Mouse (Mus musculus) frontal cortex, adult 2 months (tissue): ENCODE measurements around the gene Hoxc5. TPM values are rescaled to one million over a fixed set of nuclear protein-coding genes. Genes with fewer than 3 reads are reported as not detected.

ENCODE experiments used
- DNase-seq, 2 experiments: peaks; one replicate each; pipeline ENCODE4 v3.0.0; 2022; ENCODE audit warnings: low spot score in 1 of 2; ENCODE audit errors: extremely low spot score in 1 of 2
- polyA plus RNA-seq: library from polyadenylated mRNA; depleted of rRNA; stranded (reverse); fragments of >200 nt; gene quantifications from 2 replicates; pipeline ENCODE4 v1.2.3, GENCODE M21; 2012

Gene Hoxc5
- polyA plus RNA-seq, 1 experiment, result not detected

DNA sequence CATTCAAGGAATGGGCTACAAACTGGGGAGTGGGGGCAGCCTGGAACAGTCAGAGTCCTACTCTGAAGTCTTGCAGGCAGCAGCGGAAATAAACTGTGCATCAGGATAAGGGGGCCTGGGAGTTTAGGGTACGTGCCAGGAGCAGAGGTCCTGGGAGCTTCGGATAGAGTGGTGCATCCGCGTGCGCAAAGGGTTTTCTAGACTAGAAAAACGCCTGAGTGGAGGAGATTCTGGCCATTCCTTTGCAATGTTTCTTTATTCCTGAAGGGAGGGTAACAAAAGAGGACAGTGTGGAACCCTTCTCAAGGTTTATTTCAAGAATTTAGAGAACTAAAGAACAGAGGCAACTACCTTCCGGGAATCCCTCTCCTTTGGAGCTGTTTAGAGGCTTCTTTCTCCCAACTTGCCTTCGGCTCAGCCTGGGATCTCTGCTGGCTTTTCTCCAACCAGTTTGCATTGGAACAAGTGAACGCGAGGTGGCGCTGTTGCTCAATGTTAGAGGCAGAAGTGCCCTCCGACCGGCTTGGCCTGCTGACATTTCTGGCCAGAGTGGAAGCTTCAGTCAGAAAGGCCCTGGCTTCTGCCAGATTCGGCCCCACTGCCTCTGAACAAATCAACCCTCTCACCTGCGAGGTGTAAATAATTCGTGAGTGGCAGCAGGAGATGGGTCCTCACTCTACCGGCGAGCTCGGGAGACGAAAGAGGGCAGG lies 20.0 kb downstream of the Hoxc5 start:
- peak; percentile 44 to 93 for DNase-seq

DNA sequence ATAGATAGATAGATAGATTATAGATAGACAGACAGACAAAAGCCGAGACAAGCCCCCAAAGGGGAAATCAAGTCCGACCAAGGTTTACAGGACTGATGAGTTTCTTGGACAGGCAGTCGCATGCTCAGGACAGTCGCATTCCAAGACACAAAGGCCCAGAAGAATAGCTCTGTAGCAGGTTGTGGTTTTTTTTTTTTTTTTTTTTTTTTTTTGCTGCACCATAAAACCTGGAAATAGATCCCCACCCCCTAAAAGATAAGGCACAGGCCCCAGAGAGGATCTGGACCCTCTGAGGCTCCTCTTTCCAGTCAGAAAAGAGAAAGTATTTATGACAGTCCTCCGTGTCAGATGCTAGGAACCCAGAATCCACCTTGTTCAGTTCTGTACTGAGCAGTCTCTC lies 20.8 kb downstream of the Hoxc5 start:
- DNase-seq, result no peak

DNA sequence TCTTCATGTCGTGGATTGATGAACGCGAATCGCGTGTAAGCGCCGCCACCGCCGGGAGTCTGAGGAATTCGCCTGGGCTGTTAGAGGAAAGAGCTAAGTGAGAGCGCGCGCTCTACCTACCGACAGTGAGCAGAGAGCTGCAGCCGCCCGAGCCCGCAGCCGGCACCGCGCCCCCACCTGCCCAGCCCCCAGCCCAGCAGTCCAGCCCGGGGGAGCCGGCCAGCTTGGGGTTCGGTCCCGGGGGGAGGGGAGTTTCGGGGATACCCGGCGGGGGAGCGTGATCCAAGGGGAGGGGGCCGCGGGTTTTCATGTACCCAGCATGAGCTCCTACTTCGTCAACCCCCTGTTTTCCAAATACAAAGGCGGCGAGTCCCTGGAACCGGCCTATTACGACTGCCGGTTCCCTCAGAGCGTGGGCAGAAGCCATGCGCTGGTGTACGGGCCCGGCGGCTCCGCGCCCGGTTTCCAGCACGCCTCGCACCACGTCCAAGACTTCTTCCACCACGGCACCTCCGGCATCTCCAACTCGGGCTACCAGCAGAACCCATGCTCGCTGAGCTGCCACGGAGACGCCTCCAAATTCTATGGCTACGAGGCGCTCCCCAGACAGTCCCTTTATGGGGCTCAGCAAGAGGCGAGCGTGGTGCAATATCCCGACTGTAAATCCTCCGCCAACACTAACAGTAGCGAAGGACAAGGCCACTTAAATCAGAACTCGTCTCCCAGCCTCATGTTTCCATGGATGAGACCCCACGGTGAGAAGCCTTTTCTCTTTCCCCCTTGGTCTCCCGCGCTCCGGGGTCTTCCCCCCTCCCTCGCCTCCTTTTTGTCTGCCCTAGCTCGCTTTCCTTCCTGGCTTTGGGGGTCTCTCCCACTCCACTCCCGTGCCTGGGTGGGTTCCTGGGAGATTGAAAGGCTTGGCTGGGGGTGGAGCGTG lies 23.5 kb downstream of the Hoxc5 start, which contains the start of gene Hoxc8:
Gene Hoxc8, plus strand, starts transcription at position 147 of the 937 bp plus-strand sequence.
- DNase-seq, result no peak

DNA sequence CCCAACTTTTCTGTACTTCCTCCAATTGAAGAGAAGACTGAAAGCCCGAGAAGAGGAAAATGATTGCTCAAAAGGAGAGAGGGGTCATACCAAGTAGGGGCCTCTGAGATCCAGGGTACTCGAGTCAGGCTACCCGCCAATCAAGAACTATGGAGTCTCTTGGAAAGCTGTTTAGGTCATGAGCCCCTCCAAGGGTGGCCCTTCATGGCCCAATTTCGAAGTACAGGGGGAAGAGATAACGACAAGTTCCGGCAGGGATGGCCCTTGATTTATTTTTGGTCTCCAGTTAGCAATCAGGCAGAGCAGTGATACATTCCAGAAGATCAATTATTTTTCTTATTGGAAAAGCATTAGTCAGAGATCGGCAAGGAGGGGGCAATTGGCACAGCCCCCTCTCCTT lies 24.5 kb downstream of the Hoxc5 start:
- DNase-seq, result no peak

DNA sequence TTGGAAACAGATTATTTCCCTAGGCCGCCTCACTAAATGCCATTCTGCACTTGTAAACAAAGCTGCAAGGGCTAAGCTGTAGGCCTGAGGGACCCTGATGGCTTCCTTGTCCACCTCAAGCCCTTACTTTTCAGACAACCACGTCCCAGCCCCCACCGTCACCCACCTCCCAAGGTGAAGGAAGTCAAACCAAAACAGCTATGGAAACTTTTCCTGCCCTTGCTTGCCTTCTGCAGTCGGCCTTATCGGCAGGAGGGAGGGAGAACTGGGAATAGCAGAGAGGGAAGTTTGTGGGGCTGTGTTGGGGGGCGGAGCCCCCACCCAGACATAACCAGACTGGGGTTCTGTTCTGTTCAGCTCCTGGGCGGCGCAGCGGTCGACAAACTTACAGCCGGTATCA lies 25.0 kb downstream of the Hoxc5 start:
- no peak for DNase-seq

DNA sequence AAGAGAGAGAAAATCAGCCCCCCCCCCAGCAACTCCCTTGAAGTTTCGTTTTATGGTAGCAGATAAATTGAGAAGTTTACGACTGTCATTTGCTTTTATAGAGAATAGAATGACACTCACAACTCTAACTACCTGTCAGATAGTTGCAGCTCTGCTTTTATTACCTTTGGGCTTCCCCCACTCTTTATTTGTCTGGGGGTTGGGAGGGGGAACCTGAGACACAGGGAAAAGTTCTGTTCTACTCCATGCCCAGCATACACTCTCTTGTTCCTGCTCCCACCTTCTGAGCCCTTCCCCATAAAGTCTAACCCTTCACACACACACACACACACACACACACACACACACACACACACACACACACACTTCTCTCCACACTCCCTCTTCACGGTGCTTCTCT lies 25.6 kb downstream of the Hoxc5 start:
- DNase-seq, result no peak

DNA sequence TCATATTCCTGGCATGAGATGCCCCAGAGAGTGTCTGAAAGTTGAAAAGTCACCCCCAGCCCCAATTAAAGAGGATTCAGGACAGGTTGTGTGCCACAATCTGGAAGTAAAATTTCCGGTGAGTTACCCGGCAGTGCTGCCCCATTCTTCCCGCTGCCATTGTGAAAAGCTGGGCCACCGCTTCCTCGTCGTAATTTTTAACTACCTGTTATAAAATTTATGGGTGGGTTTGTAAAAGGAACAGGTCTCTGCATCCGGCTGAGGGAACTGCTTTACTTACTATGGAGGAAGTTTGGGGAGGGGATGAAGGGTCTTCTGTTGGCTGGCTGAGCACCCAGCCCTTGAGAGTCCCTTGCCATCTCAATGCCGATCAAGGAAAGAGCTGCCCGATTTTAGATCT lies 29.3 kb downstream of the Hoxc5 start:
- no peak for DNase-seq

- DNase-seq, result no peak
These were observed 30.2 kb downstream of the Hoxc5 start for GRCm38 (mm10) chr15:102997431-102997830.

DNA sequence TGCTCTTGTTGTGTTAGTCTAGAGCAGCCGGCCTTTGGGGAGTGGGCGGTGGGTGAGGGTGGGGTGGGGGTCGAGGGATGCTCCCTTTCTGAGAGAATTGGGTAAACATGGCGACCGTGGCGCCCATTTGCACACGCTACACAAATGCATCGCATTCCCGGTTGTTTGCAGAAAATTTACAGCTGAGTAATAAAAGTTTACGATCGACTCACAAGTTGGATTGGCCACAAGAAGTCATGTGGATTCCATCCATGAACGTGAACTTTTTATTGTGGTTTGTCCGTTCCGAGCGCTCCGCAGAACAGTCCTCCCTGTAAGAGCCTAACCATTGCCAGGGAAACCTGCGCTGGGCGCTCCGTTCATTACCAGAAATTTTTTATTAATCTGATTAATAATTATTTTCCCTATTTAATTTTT lies 30.7 kb downstream of the Hoxc5 start, which contains the start of gene Hoxc6:
Gene Hoxc6, plus strand, starts transcription at position 319 of the 417 bp plus-strand sequence.
- no peak for DNase-seq

DNA sequence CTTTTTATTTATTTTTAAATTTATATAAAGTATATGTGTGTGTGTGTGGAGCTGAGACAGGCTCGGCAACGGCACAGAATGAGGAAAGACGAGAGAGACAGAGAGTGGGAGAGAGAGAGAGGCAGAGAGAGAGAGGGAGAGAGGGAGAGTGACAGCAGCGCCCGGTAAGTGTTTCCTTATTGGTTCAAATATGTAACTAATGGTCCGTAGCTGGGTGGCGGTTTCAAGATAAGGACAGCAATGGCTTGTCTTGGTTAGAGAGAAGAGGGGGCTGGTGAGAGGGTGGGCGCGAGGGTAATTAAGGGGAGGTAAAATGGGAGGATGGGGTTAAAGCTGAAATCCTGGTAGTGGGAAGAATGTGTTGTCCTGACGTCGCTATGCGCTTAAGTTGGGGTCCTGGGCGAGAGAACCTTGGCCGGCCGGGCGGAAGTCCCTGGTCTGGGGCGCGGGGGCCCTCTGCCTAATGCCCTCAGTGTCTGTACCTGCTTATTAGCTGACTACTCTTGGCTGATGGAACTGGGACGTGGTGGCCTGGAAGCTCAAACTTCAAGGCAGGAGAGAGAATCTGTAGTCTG lies 31.5 kb downstream of the Hoxc5 start:
- DNase-seq, result no peak

DNA sequence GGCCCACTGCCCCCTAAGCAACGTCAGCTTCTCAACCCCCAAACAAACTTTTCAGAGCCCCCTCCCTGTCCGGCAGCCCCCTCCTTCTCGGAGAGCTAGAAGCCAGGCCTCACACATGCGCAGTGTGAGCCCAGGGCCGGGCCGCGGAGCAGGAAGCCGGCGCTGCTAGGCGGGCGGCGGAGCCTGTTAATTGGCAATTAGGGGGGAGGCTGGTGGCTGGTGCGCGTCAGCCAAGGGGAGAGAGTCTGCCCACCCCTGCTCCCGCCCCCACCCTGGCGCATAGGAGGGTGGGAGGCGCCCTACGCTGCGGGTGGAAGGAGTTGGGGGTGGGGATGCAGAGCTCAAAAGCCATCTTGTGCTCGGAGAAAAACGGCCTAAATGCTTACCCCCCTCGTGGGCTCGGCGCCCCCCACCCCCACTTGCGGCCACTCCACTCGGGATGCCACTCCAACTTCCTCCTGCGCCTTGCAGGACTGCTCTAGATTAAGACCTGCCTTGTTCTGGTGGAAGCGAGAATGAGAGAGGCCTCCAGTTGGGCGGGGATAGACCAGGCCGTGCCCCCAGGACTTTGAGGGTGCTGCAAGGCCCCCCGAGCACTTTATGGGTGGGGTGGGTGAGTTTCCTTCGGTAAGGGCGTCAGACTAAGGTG lies 32.1 kb downstream of the Hoxc5 start:
- DNase-seq, result peak in 1 of 2 experiments; percentile 22

DNA sequence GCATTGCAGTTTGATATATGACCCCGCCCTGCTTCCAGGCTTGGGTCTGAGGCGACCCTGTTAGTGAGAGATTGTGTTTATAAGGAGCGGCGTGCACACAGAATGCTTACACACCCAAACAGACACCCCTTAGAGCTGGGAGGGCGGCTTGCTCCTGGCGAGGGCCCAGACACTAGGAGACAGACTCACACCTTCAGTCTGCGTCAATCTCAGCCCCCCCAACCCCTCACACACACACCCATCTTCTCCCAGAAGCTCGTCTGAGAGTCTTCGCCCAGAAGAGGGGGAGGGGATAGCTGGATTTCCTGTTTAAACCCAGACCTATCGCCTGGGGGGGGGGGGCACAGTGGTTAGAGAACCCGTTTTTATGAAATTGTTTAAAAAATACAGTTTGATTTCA lies 32.7 kb downstream of the Hoxc5 start:
- DNase-seq, result no peak

DNA sequence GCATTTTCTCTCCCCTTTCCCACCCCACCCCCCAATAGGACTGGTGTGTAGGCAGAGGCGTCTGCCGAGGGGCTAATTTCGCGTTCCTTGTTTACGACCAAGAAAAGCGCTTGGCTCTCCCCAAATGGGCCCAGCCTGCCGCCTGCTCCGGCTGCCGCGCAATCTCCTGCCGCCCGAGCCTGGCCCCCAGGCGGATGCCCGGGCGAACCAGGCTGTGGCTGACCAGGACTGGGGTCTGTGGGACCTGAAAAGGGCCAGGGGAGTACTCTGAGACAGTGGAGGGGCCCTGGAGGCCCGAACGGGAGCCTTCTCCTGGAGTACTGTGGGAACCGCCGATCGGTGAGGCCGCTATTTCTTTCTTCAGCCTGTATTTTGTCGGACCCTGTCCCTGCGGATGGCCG lies 33.3 kb downstream of the Hoxc5 start:
- DNase-seq, result no peak

GRCm38 (mm10) chr15:103001370-103001769 lies 34.1 kb downstream of the Hoxc5 start:
- no peak for DNase-seq

DNA sequence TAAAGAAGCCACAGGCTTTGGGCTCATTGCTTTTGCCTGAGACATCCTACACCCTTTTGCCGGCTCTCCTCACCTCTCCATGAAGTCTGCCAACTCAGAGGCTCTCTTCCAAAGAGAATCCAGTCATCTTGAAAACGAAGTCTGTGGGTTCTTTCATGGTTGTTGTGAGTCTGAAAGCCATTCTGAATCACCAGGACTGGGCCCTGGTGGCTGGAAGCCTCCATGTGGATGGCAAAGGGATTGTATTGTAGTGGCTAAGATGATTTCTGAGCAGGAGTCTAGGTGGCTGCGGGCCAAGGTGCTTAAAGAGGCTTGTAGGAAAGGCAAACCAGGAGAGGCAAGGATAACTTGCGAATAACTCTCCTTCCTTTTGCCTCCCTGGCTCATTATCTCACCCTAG lies 34.9 kb downstream of the Hoxc5 start:
- DNase-seq, result no peak

DNA sequence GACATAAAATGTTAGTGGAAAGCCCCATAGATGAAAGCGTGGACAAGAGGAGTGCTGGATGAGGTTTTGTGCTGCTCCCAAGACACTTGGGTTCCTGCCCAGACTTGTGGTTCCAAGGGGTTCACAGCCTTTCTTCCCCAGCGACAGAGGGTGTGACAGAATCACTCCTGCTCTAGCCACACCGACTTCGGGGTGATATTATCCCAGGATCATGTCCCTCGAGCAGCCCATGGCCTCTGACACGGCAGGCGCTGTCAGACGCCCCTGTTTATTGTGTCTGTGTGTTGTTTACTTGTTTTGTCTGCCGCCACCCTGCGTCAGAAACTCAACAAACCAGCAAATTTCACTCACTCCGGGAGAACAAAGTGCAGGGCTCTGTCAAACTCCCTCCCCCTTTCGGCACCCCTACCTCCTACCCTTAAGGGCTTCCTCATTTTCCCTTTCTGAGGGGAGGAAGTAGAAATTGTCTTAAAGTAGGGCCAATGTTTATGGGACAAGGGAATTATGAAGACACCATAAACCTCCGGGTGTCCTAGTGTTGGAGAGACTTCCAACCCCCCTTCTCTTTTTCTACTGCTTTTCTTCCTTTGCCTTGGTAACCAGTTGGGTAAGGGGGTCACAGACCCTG lies 35.7 kb downstream of the Hoxc5 start:
- no peak for DNase-seq

- no peak for DNase-seq
These were observed 38.1 kb downstream of the Hoxc5 start for GRCm38 (mm10) chr15:103005308-103005707.

DNA sequence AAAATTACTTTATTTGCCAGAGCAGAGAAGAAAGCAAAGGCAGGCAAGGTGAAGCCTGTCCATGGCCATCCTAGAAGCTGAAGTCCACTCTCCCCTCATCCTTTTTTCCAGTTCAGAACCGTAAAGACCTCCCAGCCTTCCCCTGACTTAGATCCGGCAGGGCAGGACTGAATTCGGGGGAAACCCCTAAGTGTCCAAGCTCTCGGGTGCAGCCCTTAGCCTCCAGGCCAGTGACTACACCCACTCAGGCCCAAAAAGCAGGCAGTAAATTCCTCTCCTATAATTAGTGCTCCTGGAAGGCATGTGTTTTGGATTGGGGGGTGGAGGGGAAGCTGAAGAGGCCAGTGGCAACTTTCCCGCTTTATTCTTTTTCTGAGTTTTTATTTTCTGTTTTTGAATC lies 38.6 kb downstream of the Hoxc5 start:
- no peak for DNase-seq

DNA sequence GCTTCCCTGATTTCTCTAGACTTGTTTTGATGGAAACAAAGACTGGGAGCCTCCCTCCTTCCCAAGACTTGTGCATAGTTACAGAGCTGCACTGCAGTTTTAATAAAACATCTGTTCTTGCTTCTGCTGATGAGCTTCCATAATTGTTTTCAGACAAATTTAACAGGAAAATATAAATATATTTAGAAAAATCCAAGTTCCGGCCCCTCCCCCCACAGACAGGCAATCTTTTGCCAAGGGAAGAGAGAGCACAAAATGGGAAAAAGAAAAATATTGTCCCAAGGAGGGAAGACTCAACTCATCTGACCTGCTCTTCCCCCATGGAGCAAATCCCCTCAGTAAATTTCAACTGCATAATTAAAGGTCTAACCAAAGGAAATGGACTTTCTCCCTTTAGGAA lies 39.1 kb downstream of the Hoxc5 start:
- no peak for DNase-seq
